Mouse (Mus musculus) gastrocnemius, postnatal 25 days (tissue): Measurements from ENCODE around the gene Rims3. TPM values are rescaled to one million over a fixed set of nuclear protein-coding genes. Genes with fewer than 3 reads are reported as not detected.

Experiments
- microRNA-seq, 2 experiments: library from miRNA; unstranded; fragments of <30 nt; microRNA quantifications; one replicate each; pipeline ENCODE4 v1.2.0; 2021; ENCODE audit warnings: borderline replicate concordance in 2 of 2
- total RNA-seq, 2 experiments: library from RNA; stranded (reverse); gene quantifications; 1 replicate in 1 of 2; 2 replicates in 1 of 2; pipeline ENCODE4 v1.2.3; 2021

Gene Rims3
- total RNA-seq, 2 experiments from 2014 or later = 0.03 TPM; not detected in 1

Small RNA genes lying within 50 kb of the gene (microRNA-seq; reads per million reads assigned to microRNA genes)
- gene Gm23936 = 0 reads per million in 2 experiments

Other genes starting within 250 kb of the Rims3 start
- gene Cited4, start 188.2 kb upstream of the Rims3 start, total RNA-seq = 10 to 100 TPM; 15.0 to 32.1 TPM
- gene Kcnq4, start 106.2 kb upstream of the Rims3 start, total RNA-seq = 10 to 100 TPM; 15.9 to 18.0 TPM
- gene Nfyc, start 23.2 kb upstream of the Rims3 start, total RNA-seq = 10 to 100 TPM; 39.3 to 43.5 TPM
- 1 to 10 TPM; 1.5 to 2.2 TPM for gene Exo5, start 70.2 kb downstream of the Rims3 start, total RNA-seq
- gene Zfp69, start 96.9 kb downstream of the Rims3 start, total RNA-seq = under 1 TPM; 0.38 to 0.48 TPM
- gene Smap2, start 162.4 kb downstream of the Rims3 start, total RNA-seq = 10 to 100 TPM; 14.5 to 15.9 TPM
- under 1 TPM; 0.40 to 0.41 TPM for gene Col9a2, start 184.6 kb downstream of the Rims3 start, total RNA-seq
- 10 to 100 TPM; 16.1 to 17.2 TPM for gene Zmpste24, start 243.4 kb downstream of the Rims3 start, total RNA-seq